Mouse (Mus musculus): ENCODE measurements around the gene Prep.
"Not testable (repeated sequence)": the region's sequence is repeated elsewhere in the genome, so short reads cannot be mapped to it uniquely, and the experiment has no call there.

Prep gene

DNA sequence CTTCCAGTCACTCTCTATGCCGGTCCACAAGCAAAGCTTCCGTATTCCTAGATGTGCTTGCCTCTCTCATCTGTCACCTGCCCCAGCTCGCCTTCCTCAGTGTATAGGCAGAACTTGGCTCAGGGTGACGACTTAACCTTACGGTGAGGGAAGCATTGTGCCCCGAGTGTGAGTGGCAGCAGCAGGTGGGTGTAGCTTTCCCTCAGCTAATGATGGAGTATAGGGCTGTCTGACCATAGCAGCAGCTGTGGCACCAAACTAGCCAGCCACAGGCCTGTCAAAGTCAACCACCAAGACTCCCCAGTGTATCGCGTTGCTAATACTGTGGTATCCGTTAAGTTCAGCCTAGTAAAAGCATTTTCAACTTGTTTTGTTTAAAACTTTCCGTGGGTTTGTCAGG is 9.6 kb downstream of the Prep start:
- DNase-seq (ENCODE audit: low spot score): no peak

DNA sequence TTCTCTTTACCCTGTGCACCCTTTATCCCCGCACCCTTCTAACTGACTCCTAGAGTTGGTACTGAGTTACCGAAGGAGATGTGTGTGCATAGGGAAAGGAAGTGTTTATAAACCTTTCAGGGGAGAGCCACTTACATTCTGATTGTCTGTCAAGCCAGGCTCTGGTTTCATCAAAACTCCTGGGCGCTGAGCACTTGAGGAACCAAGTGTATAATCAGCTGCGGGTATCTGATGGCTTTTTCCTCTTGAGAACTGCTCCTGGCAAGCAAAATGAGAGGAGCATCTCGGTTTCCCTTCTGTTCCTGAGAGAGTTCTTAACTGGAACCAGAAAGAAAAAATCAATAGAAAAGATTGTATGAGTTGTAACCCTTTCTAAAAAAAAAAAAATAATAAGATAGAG is 10.3 kb downstream of the Prep start:
- DNase-seq (ENCODE audit: low spot score): no peak

DNA sequence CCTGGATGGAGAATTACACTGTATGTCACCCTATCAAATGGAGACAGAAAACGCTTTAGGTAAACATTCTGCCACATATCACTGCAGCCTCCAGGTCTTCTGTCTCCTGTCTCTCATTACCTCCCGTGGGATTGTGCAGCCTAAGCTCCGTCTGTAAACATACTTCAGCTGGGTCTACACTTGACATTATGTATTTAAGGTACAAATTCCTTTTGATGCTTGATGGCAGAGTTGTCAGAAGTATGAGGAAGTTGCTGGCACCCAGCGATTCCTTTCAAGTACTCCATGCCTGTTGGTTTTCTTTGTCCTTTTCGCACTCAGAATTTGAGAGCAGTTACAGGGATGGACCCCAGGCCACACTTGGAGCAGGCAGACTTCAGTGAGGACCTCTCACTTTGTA is 12.8 kb downstream of the Prep start:
- no peak for DNase-seq (ENCODE audit: low spot score)

DNA sequence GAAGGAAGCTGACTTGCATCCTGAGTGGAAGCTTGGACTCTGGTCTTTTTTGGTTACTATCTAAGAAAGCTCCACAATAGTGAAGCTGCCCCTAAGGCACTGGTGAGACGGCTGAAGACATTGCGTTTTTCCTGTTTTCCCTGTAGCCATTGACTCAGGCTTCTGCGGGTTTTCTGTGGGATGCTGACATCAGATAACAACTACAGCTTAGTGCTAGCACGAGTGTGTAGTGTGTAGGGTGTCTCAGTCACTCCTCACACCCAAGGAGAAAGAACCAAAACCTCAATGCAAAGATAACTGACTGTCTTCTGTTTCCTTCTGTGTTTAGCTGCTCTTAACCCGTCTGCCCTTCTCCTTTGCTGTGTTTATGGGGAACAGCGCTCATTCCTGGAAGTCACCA is 13.5 kb downstream of the Prep start:
- DNase-seq (ENCODE audit: low spot score): no peak

DNA sequence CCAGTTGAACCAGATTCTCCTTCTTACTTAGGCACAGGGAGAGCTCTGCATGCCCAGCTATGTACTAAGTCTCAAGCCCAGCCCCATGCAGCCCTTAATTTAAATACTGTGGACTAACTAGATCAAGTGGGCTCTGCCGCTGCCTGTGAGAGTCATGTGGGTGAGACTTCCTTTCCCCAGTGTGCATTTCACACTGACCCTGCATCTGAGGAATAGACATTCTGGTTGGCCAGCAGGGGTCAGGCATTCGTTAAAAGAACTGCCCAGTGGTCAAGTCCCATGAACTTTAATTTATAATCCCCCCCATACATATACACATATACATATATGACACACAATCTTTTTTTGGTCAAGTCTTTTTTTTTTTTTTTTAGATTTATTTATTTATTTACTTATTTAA is 15.7 kb downstream of the Prep start:
- no peak for DNase-seq (ENCODE audit: low spot score)

DNA sequence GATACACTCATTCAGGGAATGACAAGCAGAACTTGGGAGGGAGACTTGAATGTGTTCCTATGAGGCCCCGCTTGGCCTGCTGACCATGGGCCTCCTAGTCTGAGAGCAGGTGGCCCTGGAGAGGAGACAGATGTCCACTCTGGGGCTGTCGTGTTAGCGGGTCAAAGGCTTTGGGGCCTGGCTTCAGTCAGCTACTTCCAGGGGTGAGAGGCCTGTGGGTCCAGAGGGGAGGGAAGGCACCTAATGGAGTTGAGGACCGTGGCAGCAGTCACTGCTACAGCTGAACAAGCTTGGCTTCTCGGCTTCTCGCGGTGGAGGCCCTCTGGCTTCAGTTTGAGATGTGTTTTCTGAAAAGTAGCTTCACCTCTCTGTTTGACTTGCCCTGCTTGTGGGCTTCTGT is 17.0 kb downstream of the Prep start:
- DNase-seq (ENCODE audit: low spot score): not testable (repeated sequence)

DNA sequence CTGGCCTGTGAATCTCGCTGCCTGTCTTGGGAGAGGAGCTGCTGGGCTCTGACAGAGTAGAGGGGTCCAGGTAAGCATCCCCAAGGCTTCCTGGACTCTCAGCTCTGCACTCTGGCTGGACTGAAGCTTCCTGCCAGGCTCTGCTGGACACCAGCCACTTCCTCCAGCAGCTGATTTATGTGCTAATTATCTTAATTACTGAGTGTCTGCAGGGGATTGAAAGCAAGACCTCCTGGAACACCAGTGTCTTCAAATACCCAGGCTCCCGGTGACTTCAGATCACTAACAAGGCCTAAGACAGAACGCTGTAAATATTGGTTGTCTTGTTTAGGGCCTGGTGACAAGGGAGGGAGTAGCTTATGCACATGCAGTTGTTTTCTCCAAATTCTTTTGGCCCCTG is 17.5 kb downstream of the Prep start:
- DNase-seq (ENCODE audit: low spot score): no peak

DNA sequence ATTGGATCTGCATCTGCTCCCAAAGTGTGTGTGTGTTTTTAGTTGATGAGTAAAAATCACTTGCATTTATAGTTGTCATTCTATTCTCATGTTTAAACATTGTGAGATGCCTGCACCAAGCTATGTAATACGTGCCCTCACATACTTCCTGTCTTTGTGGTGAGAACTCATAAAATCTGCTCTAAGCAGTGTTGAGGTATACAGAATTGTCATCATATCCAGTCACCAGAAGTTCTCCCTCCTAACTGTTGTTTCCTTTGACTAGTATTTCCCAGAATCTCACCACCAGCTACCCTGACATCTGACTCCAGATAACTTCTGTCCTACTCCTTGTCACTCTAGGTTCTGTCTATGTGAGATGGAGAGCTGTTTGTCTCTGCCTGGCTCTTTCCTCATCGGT is 18.3 kb downstream of the Prep start:
- DNase-seq (ENCODE audit: low spot score): no peak

DNA sequence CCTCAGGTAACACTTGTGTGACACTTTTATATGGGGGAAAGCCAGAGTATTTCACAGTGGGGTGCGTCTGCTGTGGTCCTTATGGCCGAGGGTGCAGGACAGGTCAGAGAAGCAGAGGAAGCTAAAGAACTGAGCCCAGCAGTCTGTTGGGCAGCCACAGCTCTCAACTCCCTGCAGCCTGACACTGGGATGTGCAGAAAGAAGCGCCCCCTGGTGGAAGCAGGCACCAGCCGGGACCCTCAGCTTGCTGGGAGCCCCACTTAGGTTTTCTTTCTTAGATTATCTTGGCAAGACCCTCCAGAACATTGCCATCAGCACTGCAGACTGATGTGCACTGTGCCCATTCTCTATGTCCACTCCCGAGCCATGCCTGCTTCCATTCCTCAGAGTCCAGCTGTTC is 19.6 kb downstream of the Prep start:
- peak; percentile 62 for DNase-seq (ENCODE audit: low spot score)

DNA sequence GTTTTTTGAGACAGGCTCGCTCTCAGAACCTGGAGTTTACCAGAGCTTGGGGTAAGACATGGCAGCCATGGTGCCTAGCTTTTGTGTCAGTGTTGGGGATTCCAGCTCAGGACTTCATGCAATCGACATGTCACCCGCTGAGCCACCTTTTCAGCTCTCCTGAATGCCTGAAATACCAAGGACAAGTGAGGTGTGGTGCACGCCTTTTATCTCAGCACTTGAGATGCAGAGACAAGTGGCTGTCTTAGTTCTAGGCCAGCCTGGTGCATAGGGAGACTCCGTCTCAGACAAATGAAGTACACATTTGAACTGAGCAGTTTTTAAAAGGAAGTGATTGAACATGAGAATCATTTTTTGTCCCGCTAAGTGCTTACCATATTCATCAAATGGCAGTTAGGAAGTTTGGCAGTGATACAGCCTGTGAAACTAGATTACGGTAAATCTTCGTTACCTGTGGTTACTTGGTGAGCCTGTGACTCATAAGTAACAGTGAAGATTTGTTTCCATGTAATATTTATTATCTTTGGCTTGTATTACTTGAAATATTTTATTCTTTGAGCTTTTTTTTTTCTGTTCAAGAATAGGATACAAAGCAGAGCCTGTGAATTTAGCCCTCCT is 24.6 kb downstream of the Prep start:
- no peak for DNase-seq (ENCODE audit: low spot score)

DNA sequence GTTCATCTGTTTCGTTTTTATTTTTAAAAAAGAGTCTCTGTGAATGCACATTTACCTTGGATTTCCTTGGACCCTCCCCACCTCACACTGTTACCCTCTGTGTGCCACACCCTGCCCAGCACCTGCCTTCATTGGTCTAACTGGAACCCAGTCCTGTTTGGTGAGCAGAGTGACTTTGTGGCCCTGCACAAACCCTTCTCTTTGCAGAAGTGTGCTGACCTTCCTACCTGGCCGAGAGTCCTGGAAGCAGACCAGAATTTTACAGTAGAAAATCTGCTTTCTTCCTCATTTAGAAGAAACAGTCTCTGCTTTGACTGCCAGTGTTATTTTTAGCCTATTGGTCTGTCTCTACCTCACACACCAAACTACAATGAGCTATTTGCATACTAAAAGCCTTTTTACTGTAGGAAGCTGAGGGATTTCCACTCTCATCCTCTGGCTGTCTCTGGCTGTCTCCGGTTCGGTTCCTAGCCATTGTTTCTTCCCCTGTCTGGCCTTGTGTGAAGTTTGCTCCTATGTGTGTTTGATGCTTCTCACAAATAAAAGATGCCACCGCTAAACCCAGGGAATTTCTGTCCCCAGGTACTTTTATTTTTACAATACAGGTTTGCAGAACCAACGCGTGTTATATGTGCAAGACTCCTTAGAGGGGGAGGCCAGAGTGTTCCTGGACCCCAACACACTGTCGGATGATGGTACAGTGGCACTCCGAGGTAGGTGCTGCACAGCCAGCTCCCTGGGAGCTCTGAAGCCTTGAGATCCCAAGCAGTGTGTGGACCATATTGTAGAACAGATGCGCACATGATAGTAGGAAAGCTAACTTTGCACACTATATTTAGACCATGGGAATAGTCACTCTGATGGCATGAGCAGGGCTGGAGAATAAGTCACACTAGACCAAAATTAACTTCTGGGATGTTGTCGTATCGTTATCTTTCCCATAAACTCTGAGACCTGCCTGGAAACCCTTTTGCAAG is 25.4 kb downstream of the Prep start:
- DNase-seq (ENCODE audit: low spot score): no peak

DNA sequence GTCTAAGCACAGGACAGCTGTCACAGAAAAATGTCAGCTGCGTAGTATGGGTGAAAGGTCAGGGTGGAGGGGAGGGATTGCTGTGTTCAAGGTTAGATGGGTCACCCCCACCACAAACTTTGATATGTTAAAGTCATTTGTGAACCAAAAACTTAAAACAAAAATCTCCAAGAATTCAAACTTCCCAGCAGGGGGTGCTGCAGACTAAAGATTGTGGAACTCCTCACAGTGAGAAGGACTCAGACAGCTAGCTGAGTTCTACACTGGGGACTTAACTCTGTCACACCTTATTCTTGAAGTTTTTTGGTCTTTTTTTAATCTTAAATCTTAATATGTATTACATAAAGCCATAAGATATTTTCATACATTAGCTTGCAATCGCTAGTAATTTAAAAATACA is 31.7 kb downstream of the Prep start:
- DNase-seq (ENCODE audit: low spot score): peak; percentile 67

DNA sequence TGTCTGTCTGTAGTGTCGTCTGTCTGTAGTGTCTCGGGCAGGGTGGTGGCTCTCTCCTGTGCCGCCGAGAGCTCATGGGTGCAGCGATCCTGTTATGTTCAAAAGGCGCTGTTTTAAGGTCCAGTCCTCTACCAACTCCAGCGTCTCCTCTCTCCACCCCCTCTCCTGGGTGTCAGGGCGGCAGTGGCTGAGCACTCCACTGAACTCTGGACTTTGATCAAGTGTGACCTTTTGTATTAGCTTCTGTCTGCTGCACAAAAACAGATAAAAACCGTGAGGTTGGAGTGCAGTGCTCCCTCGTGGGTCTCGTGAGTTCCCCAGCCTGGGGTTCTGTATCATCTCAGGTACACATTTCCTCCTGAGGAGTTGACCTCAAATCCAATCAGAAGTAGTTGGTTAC is 33.5 kb downstream of the Prep start:
- no peak for DNase-seq (ENCODE audit: low spot score)

DNA sequence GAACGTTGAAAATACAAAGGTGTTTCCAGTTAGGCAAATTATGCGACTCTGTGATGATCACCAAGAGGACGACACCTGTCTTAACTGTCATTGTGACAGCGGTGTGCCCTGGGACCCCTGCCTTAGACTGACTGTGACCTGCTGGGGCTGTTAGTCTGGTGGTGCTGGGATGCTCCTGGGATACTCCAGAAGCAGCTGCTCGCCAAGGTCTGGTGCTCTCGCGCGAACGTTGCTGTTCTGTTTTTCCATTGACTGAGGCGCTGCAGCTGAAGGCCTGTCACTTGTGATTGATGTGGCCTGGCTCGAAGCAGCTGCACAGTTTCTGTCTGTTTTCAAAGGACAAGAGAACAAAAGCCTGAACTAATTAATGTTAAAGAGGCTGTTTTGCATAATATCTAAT is 36.2 kb downstream of the Prep start:
- no peak for DNase-seq (ENCODE audit: low spot score)

DNA sequence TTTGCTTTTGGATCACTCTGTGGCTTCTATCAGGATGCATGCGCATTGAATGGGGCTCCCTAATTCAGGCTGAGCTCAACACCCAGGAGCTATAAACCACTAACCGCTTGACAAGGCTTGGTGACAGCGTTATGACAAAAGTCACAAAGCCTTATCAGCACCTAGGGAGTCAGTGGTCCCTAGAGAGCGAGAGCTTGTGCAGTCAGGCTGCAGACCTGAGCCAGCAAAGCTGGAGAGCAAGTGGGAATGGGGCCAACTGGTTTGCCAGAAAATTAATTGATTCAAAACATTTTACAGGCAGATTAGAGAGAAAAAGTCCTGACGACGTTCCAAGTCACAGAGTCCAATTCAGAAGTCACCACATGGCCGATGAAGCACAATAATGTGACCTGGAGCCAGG is 37.1 kb downstream of the Prep start:
- no peak for DNase-seq (ENCODE audit: low spot score)

DNA sequence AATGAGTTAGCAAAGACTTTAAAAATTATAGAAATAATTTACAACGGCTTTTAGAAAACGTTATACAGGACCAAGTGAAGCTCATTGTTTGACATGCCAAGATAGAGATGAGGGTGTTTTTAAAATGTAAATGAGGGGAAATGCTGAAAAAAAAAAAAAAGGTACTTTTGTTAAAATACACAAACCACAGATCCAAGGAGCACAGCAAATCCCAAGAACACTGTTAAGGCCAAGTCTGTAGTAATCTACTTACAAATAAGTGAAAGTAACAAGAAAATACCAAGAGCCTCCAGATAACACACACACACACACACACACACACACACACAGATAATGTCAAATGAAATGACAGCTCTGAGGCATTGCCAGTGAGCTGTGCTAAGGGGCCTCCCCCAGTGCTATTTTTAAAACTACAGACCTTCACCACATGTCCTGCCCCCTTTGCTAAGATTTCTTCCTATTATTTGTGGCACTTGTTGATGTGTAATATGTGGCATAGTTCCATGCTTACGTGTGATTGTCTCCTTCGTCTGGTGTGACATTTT is 37.6 kb downstream of the Prep start:
- no peak for DNase-seq (ENCODE audit: low spot score)

DNA sequence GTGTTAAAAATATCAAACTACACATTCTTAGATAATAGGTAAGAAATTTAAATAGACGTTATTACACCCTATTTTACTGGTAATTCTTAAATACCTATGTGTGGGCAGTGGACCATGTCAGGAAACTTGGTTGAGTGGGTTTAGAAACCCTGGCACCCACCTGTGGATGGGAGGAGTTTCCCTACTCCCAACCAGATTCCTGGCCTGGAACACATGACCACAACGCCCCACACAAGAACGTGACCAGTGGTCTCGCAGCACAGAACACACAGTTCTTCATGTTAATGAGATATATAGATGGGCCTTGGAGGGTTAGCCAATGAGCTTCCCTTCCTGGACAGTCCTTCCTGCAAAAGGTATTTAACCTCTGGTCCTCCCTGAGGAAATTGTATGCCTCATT is 39.5 kb downstream of the Prep start:
- DNase-seq (ENCODE audit: low spot score): no peak

DNA sequence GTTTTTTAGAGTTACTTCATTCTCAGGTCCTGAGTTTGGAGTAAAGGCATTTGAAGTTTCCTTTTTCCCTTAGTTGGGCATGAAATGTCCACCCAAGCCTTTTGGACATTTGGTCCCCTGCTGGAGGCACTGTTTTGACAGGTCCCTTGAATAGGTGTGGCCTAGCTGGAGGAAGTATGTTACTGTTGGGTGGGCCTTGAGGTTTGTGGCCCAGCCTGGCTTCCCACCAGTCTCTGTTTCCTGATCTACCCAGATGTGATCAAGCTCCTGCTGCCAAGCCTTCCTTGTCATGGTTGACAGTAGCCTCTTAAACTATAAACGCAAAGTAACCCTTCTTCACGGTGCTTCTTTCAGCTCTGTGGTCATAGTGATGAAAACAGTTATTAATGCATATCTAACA is 40.3 kb downstream of the Prep start:
- no peak for DNase-seq (ENCODE audit: low spot score)

DNA sequence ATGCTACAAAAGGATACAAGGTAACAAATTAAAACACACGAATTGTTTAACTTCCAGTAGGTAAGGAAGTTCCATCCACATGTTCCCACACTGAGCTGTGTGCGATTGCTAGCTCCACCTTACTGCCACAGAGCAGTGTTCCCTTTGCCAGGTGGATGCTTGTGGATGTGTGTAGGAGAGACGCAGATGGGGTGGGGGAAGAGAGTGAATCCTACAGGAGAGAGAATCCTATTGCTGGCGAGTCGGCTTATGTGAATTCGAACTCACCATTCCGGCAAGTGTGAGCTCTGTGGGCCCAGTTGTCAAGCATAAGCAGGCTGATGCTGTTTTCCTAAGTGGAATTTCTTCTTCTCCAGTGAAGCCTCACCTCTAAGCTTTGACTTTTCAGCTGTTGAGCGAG is 42.0 kb downstream of the Prep start:
- DNase-seq (ENCODE audit: low spot score): no peak

DNA sequence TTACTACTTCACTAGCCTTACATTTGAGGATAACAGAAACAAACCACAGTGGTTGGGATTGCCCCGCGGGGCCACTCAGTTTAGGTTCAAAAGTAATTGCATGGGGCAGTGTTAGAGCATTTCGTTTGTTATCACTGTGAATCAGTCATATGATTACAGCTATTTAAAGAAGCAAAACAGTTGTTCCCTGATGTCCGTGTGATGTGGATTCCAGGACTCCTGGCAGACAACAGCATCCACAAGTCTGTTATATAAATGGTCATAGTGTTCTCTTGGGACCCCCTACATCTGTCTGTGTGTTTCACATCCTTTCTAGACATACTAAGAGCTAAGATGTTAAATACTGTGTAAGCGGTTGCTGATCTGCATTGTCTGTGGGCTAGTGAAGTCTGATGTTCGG is 43.0 kb downstream of the Prep start:
- no peak for DNase-seq (ENCODE audit: low spot score)

DNA sequence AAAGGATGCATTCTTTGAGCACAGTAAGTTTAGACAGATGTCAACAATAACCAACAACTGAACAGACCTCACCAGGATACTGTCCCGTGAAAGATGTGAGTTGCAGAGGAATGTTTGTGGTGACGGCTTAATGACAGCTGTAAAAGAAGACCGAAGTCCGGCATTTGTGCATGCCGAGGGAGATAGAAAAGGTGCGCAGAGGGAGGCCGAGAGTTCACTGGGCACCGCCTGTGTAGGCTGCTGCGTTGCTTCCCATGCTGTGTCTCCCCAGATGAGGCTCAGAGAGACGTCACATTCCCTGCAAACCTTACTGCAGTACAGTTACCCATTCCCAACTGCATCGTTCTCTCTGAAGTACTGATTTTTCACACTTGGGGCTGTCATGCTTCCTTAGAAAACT is 45.9 kb downstream of the Prep start:
- no peak for DNase-seq (ENCODE audit: low spot score)

DNA sequence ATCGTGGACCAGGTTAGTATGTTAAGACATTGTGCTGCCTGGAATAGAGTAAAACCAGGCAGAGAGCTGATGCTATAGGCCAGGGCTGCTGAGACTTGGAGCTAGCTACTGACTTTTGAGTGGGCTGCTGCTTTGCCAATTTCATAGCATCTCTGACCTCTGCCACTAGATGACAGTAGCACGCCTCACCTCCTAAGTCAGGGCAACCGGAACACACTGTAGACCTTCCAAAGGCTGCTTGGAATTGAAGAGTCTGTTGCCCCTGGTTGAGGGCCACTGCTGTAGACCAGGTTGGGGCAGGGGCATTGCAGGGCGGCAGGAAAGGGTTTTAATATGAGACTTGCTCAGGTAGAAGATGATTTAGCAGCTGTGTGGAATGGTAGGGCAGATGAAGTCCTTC is 47.5 kb downstream of the Prep start:
- DNase-seq (ENCODE audit: low spot score): no peak

DNA sequence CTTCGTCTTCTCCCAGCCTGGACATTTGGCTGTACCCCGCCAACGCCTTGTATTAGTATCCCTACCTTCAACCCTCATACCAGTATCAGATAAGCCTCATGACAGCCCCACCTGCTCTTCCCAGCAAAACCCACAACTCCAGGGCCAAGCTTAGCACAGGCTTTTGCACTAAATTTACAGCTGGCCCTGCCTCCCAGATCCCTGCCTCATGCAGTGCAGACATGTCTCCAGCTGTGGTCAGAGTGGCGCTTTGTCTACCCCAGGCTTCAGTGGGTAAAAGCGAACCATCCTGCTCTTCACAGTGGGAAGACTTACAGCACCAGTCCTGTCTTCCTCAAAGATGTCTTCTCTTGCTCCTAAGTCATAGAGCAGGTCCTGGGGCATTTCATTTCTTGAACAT is 49.8 kb downstream of the Prep start:
- no peak for DNase-seq (ENCODE audit: low spot score)

DNA sequence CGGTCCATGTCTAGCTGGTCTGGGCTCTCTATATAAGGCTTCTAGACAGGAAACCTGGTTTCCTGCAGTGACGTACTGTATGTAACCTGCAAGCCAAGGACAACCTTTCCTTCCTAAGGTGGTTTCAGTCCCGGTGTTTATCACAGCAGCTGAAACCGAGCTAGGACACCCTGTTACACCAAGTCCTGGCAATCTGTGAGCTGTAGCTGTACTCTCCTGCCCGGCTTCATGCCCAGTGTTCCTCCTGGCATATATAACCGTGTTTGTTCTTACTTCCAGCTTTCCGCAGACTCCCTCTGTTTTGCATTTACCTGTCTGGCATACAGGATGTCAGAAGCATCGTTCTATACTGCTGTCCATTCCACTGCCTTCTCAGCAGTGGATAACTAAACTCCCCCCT is 51.4 kb downstream of the Prep start:
- DNase-seq (ENCODE audit: low spot score): no peak

Measured in testis, postnatal 10 days (tissue).